Mouse (Mus musculus): ENCODE results near the gene G430095P16Rik.

DNA sequence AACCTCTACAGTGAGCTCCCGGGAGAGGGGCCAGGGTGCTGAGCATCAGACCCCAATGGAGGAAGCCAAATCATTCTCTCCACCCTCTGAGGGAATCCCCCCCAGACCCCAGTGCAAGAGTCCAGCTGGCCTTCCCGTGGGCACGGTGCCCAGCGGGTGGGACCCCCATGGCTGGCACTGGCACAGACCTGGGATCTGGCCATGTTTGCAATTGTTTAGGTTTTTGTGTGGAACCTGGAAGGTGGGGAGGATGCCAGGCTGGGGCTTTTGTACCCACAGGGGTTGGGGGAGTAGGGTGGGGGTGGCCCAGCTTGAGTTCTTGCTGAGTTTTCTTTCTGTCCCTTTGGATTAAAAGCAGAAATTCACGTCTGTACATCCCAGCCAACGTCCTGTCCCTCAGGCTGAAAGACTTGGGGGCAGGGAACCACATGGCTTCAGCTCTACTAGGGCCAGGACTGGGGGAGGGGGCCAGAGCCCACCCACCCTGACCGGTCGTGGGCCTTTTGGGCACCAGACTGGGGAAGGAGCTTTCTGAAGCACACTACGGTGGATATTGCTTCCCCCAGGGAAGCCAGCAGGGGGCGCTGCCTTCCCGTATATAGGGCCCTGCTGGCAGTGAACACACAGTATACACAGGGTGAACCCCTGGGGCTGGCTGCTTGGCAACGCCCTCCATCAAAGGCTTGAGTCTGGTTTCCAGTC, 13.9 kb upstream of the G430095P16Rik start:
- TF ChIP-seq SRF (IDR thresholded peaks at IDR 0.05; ENCODE audit: control insufficient read depth, insufficient read length, low read depth): no peak
- peak; percentile 19 for TF ChIP-seq POLR2A (IDR thresholded peaks at IDR 0.05; ENCODE audit: insufficient read length, low read depth)
- TF ChIP-seq TCF12 (IDR thresholded peaks at IDR 0.05; ENCODE audit: insufficient read depth, poor library complexity, severe bottlenecking): no peak
- no peak for TF ChIP-seq MYOG (IDR thresholded peaks at IDR 0.05; ENCODE audit: control insufficient read depth in 1 of 3, insufficient read depth in 1 of 3, insufficient read length in 2 of 3, low read depth in 2 of 3)
- no peak for TF ChIP-seq MAX (IDR thresholded peaks at IDR 0.05; ENCODE audit: low read depth)
- no peak for TF ChIP-seq CEBPB (IDR thresholded peaks at IDR 0.05; ENCODE audit: insufficient read depth, poor library complexity, severe bottlenecking)
- TF ChIP-seq USF1 (IDR thresholded peaks at IDR 0.05; ENCODE audit: low read depth): no peak

All from myocyte (in vitro differentiated cells).